Comparison of ENCODE assay signal across 18 mouse cellular contexts in the genomic region with DNA sequence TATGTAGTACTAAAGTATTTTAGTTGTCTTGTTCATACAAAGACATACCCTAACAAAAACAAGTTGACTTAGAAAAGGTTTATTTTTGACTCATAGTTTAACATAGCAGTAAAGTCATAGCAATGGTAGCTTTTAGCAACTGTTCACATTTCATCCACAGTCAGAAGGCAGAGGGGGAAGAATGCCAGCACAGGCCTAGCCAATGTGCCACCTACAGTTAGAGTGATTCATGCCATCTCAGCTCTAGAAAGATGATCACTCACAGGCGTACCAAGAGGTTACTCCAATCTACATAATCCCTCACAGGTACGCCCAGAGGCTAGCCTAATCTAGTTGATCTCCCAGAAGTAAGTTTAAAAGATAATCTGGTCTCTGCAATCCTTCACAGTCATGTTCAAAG.
DNase-seq lines count a peak whose midpoint lies in the region; ATAC-seq and TF ChIP-seq lines count a peak whose summit lies in the region.
"Had no signal": no experiment of that assay in that cellular context is flagged by ENCODE, and none has a peak within 500 bp of the region (broad histone marks: within the 10 kb centered on the region; RNA-seq: fewer than 3 reads in every experiment).

No protein-coding gene starts in this region.

- H3K4me1 ChIP-seq in intestine, postnatal 0 days (replicated peaks; ENCODE audit: control insufficient read depth, insufficient read depth, low read length), result no peaks in the 10 kb centered on the region
- H3K4me1 ChIP-seq: embryonic facial prominence, embryonic 13.5 days; forebrain, embryonic 12.5 days; hindbrain, embryonic 10.5 days; intestine, embryonic 15.5 days had no signal

- H3K4me2 ChIP-seq in intestine, postnatal 0 days (replicated peaks; ENCODE audit: low read depth), result no peak overlapping the region
- H3K4me2 ChIP-seq: embryonic facial prominence, embryonic 13.5 days; forebrain, embryonic 12.5 days; heart, embryonic 12.5 days; hindbrain, embryonic 14.5 days; intestine, embryonic 15.5 days had no signal

- no peaks in the 10 kb centered on the region for H3K36me3 ChIP-seq in intestine, postnatal 0 days (ENCODE audit: control insufficient read depth, insufficient read depth)
- H3K36me3 ChIP-seq: embryonic facial prominence, embryonic 13.5 days; forebrain, embryonic 12.5 days; heart, embryonic 12.5 days; hindbrain, embryonic 10.5 days; intestine, embryonic 15.5 days had no signal

- no peak overlapping the region for H3K4me3 ChIP-seq in intestine, postnatal 0 days (ENCODE audit: low read depth, low read length)
- H3K4me3 ChIP-seq: embryonic facial prominence, embryonic 13.5 days; forebrain, embryonic 12.5 days; gastrocnemius, adult 2 months; heart, embryonic 12.5 days; hindbrain, embryonic 10.5 days; intestine, embryonic 15.5 days had no signal

- H3K27me3 ChIP-seq in intestine, postnatal 0 days (replicated peaks; ENCODE audit: control insufficient read depth, insufficient read depth, low read length), result no peaks in the 10 kb centered on the region
- H3K27me3 ChIP-seq: embryonic facial prominence, embryonic 13.5 days; forebrain, embryonic 12.5 days; heart, embryonic 12.5 days; intestine, embryonic 15.5 days had no signal

- no peaks in the 10 kb centered on the region for H3K9me3 ChIP-seq in intestine, postnatal 0 days (ENCODE audit: control insufficient read depth)
- H3K9me3 ChIP-seq: embryonic facial prominence, embryonic 13.5 days; forebrain, embryonic 12.5 days; heart, embryonic 12.5 days; hindbrain, embryonic 10.5 days; intestine, embryonic 15.5 days had no signal

- H3K27ac ChIP-seq in intestine, postnatal 0 days (ENCODE audit: low read depth, low read length), result no peak overlapping the region
- H3K27ac ChIP-seq: embryonic facial prominence, embryonic 13.5 days; forebrain, embryonic 12.5 days; gastrocnemius, adult 2 months; hindbrain, embryonic 10.5 days; hindbrain, embryonic 14.5 days; intestine, embryonic 15.5 days had no signal

- TF ChIP-seq CTCF in intestine, postnatal 0 days (IDR thresholded peaks at IDR 0.05; ENCODE audit: low read depth), result no peak

- no peak overlapping the region for H3K9ac ChIP-seq in intestine, postnatal 0 days (ENCODE audit: low read depth, low read length)
- H3K9ac ChIP-seq: embryonic facial prominence, embryonic 13.5 days; forebrain, embryonic 12.5 days; heart, embryonic 12.5 days; hindbrain, embryonic 14.5 days; intestine, embryonic 15.5 days had no signal

- WGBS in intestine, postnatal 0 days, result 79% methylated on average over 2 of the region's 2 CpGs

- ATAC-seq in intestine, postnatal 0 days, result no peak
- ATAC-seq: forebrain, embryonic 16.5 days; intestine, embryonic 15.5 days had no signal

- DNase-seq in cerebellum, postnatal 25 days, result peak; percentile 39 to 64
- DNase-seq in cerebellum, adult 11 months, result no peak
- peak; percentile 5 to 49 for DNase-seq in layer of hippocampus, adult 18-20 months (ENCODE audit: low spot score in 2 of 2)
- no peak for DNase-seq in layer of hippocampus, postnatal 36 days
- peak; percentile 10 for DNase-seq in right cerebral cortex, adult 18-20 months
- no peak for DNase-seq in right cerebral cortex, postnatal 10 days (ENCODE audit: low spot score in 2 of 2)
- DNase-seq: adrenal gland, adult 2 months; adrenal gland, postnatal 36 days; gastrocnemius, adult 2 months; gastrocnemius, postnatal 25 days had no signal

Comparison
In these comparisons a context has a peak if more than half of its experiments do, and no peak if none do; other contexts are left out.
1. DNase-seq: peak in cerebellum, postnatal 25 days (2 of 2), layer of hippocampus, adult 18-20 months (2 of 2) and right cerebral cortex, adult 18-20 months (single experiment); none in cerebellum, adult 11 months (single experiment), layer of hippocampus, postnatal 36 days (0 of 2) and right cerebral cortex, postnatal 10 days (0 of 2).